Mouse (Mus musculus): ENCODE measurements around the gene Igsf9. TPM values are rescaled to one million over a fixed set of nuclear protein-coding genes. Genes with fewer than 3 reads are reported as not detected.

Gene Igsf9
- total and polyA plus RNA-seq, 3 experiments: 2.7 to 6.5 (median 6.0) TPM

- Histone ChIP-seq H3K9me3 (replicated peaks; ENCODE audit: low read length) (peaks cover 11% of the 10 kb centered on the region), H3K27me3 (replicated peaks) (no peaks in the 10 kb centered on the region), H3K9ac (ENCODE audit: insufficient read depth, low read depth) (no peak overlapping the region), H3K36me3 (replicated peaks in 1 of 2; ENCODE audit: control insufficient read depth in 1 of 2, insufficient read depth in 1 of 2, low read length in 1 of 2) (peaks cover 0 to 1% of the 10 kb centered on the region in 2 experiments), H3K4me3 (replicated peaks in 1 of 3; ENCODE audit: low read depth in 2 of 3, low read length in 2 of 3, poor library complexity in 1 of 3) (no peak overlapping the region), H3K27ac (ENCODE audit: insufficient read depth, low read depth) (no peak overlapping the region), H3K4me2 (ENCODE audit: insufficient read depth, low read depth, poor library complexity, severe bottlenecking) (no peak overlapping the region), H3K79me2 (replicated peaks; ENCODE audit: control insufficient read depth, extremely low read depth, insufficient read depth, poor library complexity, severe bottlenecking) (no peaks in the 10 kb centered on the region), H3K4me1 (ENCODE audit: control insufficient read depth in 1 of 2, insufficient read depth in 2 of 2) (peaks cover 10 to 42% of the 10 kb centered on the region in 2 experiments)
- DNase-seq (ENCODE audit: extremely low read depth): no peak
- peak; percentile 49 for TF ChIP-seq SMC3 (IDR thresholded peaks at IDR 0.05; ENCODE audit: low read depth, low read length)
- no peak for TF ChIP-seq NELFE (IDR thresholded peaks at IDR 0.05; ENCODE audit: low read depth, low read length)
- no peak for TF ChIP-seq CHD2 (IDR thresholded peaks at IDR 0.05; ENCODE audit: low read length)
- peak; percentile 41 for TF ChIP-seq RAD21 (IDR thresholded peaks at IDR 0.05; ENCODE audit: low read depth, low read length)
- peak; percentile 59 to 64 for TF ChIP-seq CTCF (conservative IDR thresholded peaks at IDR 0.05 in 1 of 2, IDR thresholded peaks at IDR 0.05 in 1 of 2; ENCODE audit: low read depth in 2 of 2, low read length in 2 of 2)
- in situ Hi-C loops (cut with MboI; ENCODE audit: low pct_ligation_motif_present, low pct_unique_long_range_greater_than_20kb, low sequenced_read_pairs) (no loop called here), dilution Hi-C loops (cut with MboI; ENCODE audit: extremely low pct_ligation_motif_present, extremely low pct_unique_long_range_greater_than_20kb, low sequenced_read_pairs) (no loop called here)
Measured at GRCm38 (mm10) chr1:172518013-172518412, 36.4 kb downstream of the Igsf9 start.

- no peak for TF ChIP-seq ZNF384 (IDR thresholded peaks at IDR 0.05; ENCODE audit: low read depth, low read length)
- no peak for TF ChIP-seq MEF2A (IDR thresholded peaks at IDR 0.05; ENCODE audit: borderline replicate concordance, low read depth, low read length)
- no peak for TF ChIP-seq USF2 (conservative IDR thresholded peaks at IDR 0.05; ENCODE audit: low read depth, low read length)
- H3K9me3 ChIP-seq (replicated peaks; ENCODE audit: low read length): peaks cover 11% of the 10 kb centered on the region
- H3K4me3 ChIP-seq (replicated peaks in 1 of 3; ENCODE audit: low read depth in 2 of 3, low read length in 2 of 3, poor library complexity in 1 of 3): no peak overlapping the region
- DNase-seq (ENCODE audit: extremely low read depth): no peak
- H3K36me3 ChIP-seq (replicated peaks in 1 of 2; ENCODE audit: control insufficient read depth in 1 of 2, insufficient read depth in 1 of 2, low read length in 1 of 2): peaks cover 0 to 1% of the 10 kb centered on the region in 2 experiments
- in situ Hi-C loops (cut with MboI; ENCODE audit: low pct_ligation_motif_present, low pct_unique_long_range_greater_than_20kb, low sequenced_read_pairs): no loop called here
- no peaks in the 10 kb centered on the region for H3K27me3 ChIP-seq (replicated peaks)
- dilution Hi-C loops (cut with MboI; ENCODE audit: extremely low pct_ligation_motif_present, extremely low pct_unique_long_range_greater_than_20kb, low sequenced_read_pairs): no loop called here
- H3K79me2 ChIP-seq (replicated peaks; ENCODE audit: control insufficient read depth, extremely low read depth, insufficient read depth, poor library complexity, severe bottlenecking): no peaks in the 10 kb centered on the region
- no peak overlapping the region for H3K27ac ChIP-seq (ENCODE audit: insufficient read depth, low read depth)
- H3K9ac ChIP-seq (ENCODE audit: insufficient read depth, low read depth): no peak overlapping the region
- peaks cover 18 to 45% of the 10 kb centered on the region in 2 experiments for H3K4me1 ChIP-seq (ENCODE audit: control insufficient read depth in 1 of 2, insufficient read depth in 2 of 2)
- H3K4me2 ChIP-seq (ENCODE audit: insufficient read depth, low read depth, poor library complexity, severe bottlenecking): no peak overlapping the region
Measured at GRCm38 (mm10) chr1:172519644-172520043, 38.1 kb downstream of the Igsf9 start.

- Histone ChIP-seq H3K36me3 (replicated peaks in 1 of 2; ENCODE audit: control insufficient read depth in 1 of 2, insufficient read depth in 1 of 2, low read length in 1 of 2) (peaks cover 0 to 1% of the 10 kb centered on the region in 2 experiments), H3K27ac (ENCODE audit: insufficient read depth, low read depth) (no peak within 1 kb of the TSS), H3K9me3 (replicated peaks; ENCODE audit: low read length) (peaks cover 11% of the 10 kb centered on the region), H3K4me3 (replicated peaks in 1 of 3; ENCODE audit: low read depth in 2 of 3, low read length in 2 of 3, poor library complexity in 1 of 3) (no peak within 1 kb of the TSS), H3K79me2 (replicated peaks; ENCODE audit: control insufficient read depth, extremely low read depth, insufficient read depth, poor library complexity, severe bottlenecking) (no peaks in the 10 kb centered on the region), H3K27me3 (replicated peaks) (peaks cover under 1% of the 10 kb centered on the region), H3K9ac (ENCODE audit: insufficient read depth, low read depth) (no peak within 1 kb of the TSS), H3K4me2 (ENCODE audit: insufficient read depth, low read depth, poor library complexity, severe bottlenecking) (no peak within 1 kb of the TSS), H3K4me1 (ENCODE audit: control insufficient read depth in 1 of 2, insufficient read depth in 2 of 2) (peaks cover 15 to 42% of the 10 kb centered on the region in 2 experiments)
- no peak for DNase-seq (ENCODE audit: extremely low read depth)
- in situ Hi-C loops (cut with MboI; ENCODE audit: low pct_ligation_motif_present, low pct_unique_long_range_greater_than_20kb, low sequenced_read_pairs): no loop called here
- dilution Hi-C loops (cut with MboI; ENCODE audit: extremely low pct_ligation_motif_present, extremely low pct_unique_long_range_greater_than_20kb, low sequenced_read_pairs): no loop called here
- TF ChIP-seq E2F4 (IDR thresholded peaks at IDR 0.05; ENCODE audit: insufficient replicate concordance, low read depth, low read length): no peak
- TF ChIP-seq JUN (IDR thresholded peaks at IDR 0.05; ENCODE audit: insufficient read depth, low read depth, low read length): no peak
- no peak for TF ChIP-seq RCOR1 (conservative IDR thresholded peaks at IDR 0.05; ENCODE audit: low read depth, low read length)
Measured at GRCm38 (mm10) chr1:172520576-172521440, 39.2 kb downstream of the Igsf9 start, which contains the start of gene Cfap45. Cfap45 (plus strand) TSS chr1:172520801.

Measured in CH12.LX (cell line).